Mouse (Mus musculus): ENCODE results near the gene Zfp37. TPM values are rescaled to one million over a fixed set of nuclear protein-coding genes. Genes with fewer than 3 reads are reported as not detected.

Gene Zfp37
- total and polyA plus RNA-seq, 3 experiments, result not detected

DNA sequence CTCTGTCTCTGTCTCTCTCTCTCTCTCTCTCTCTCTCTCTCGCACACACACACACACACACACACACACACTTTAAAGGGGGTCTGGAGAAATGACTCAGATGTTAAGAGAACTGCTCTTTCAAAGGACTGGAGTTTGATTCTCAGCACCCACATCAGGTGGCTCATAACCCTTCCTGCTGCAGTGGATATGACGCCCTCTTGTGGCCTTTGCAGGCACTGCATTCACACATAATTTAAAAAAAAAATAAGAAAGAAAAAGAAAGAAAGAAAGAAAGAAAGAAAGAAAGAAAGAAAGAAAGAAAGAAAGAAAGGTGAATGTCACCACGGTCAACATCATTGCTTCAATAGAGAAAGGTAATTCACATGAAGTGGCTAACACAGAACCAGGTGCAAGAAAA lies 46.4 kb upstream of the Zfp37 start:
- H3K79me2 ChIP-seq (ENCODE audit: control insufficient read depth, insufficient read depth, low read length, poor library complexity), result no peaks in the 10 kb centered on the region
- no peak for DNase-seq (ENCODE audit: low read depth, low spot score)
- no peak overlapping the region for H3K27ac ChIP-seq (ENCODE audit: control insufficient read depth, low read depth, low read length)
- no peaks in the 10 kb centered on the region for H3K27me3 ChIP-seq (ENCODE audit: control insufficient read depth in 1 of 2, insufficient read depth in 2 of 2, low read length in 2 of 2)
- TF ChIP-seq CHD2 (IDR thresholded peaks at IDR 0.05; ENCODE audit: low read length), result no peak
- no peak for TF ChIP-seq MAX (IDR thresholded peaks at IDR 0.05; ENCODE audit: low read length)
- peak in 2 of 3 experiments; percentile 20 to 38; a peak in 2 of 6 replicates for TF ChIP-seq CTCF (IDR thresholded peaks at IDR 0.05 in 2 of 3, conservative IDR thresholded peaks at IDR 0.05 in 1 of 3; ENCODE audit: control insufficient read depth in 1 of 3, insufficient read depth in 1 of 3, low read depth in 2 of 3, low read length in 3 of 3, poor library complexity in 1 of 3, severe bottlenecking in 1 of 3)
- no peaks in the 10 kb centered on the region for H3K36me3 ChIP-seq (ENCODE audit: control insufficient read depth in 1 of 2, insufficient read depth in 2 of 2, low read length in 2 of 2)
- no peak overlapping the region for H3K9ac ChIP-seq (ENCODE audit: control insufficient read depth, low read depth, low read length, poor library complexity, severe bottlenecking)
- no peaks in the 10 kb centered on the region for H3K9me3 ChIP-seq (replicated peaks; ENCODE audit: insufficient read depth, low read length)
- H3K4me1 ChIP-seq (ENCODE audit: control insufficient read depth in 1 of 2, insufficient read depth in 2 of 2, low read length in 2 of 2), result no peaks in the 10 kb centered on the region
- no peak overlapping the region for H3K4me3 ChIP-seq (ENCODE audit: control insufficient read depth in 1 of 2, insufficient read depth in 1 of 2, low read depth in 2 of 2, low read length in 2 of 2)

DNA sequence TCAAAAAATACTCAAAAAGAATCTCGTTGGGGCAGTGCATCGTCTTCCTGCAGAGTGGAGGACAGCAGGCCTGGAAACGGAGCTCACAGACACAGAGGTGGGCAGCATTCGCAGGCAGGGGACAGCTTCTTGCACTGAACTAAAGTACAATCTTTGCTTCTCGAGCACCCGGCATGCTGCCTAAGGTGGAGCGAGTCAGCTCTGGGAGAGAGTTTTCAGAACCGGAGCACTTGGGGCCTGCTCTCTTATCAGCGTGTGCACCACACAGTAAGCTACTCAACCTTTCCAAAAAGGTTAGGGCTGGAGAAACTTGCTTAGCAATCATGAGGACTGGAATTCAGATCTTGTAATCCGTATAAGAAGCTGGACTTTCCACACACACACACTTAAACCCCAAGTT lies 45.8 kb upstream of the Zfp37 start:
- Histone ChIP-seq H3K79me2 (ENCODE audit: control insufficient read depth, insufficient read depth, low read length, poor library complexity) (no peaks in the 10 kb centered on the region), H3K4me3 (ENCODE audit: control insufficient read depth in 1 of 2, insufficient read depth in 1 of 2, low read depth in 2 of 2, low read length in 2 of 2) (no peak overlapping the region), H3K9ac (ENCODE audit: control insufficient read depth, low read depth, low read length, poor library complexity, severe bottlenecking) (no peak overlapping the region), H3K9me3 (replicated peaks; ENCODE audit: insufficient read depth, low read length) (no peaks in the 10 kb centered on the region), H3K27ac (ENCODE audit: control insufficient read depth, low read depth, low read length) (no peak overlapping the region), H3K36me3 (ENCODE audit: control insufficient read depth in 1 of 2, insufficient read depth in 2 of 2, low read length in 2 of 2) (no peaks in the 10 kb centered on the region), H3K27me3 (ENCODE audit: control insufficient read depth in 1 of 2, insufficient read depth in 2 of 2, low read length in 2 of 2) (no peaks in the 10 kb centered on the region), H3K4me1 (ENCODE audit: control insufficient read depth in 1 of 2, insufficient read depth in 2 of 2, low read length in 2 of 2) (no peaks in the 10 kb centered on the region)
- no peak for DNase-seq (ENCODE audit: low read depth, low spot score)
- TF ChIP-seq SIN3A (IDR thresholded peaks at IDR 0.05; ENCODE audit: low read length) (no peak), GABPA (IDR thresholded peaks at IDR 0.05; ENCODE audit: low read depth, low read length) (no peak), POLR2A (IDR thresholded peaks at IDR 0.05; ENCODE audit: control insufficient read depth in 1 of 2, insufficient read depth in 1 of 2, low read depth in 1 of 2, low read length in 2 of 2, poor library complexity in 1 of 2) (no peak), USF2 (IDR thresholded peaks at IDR 0.05; ENCODE audit: borderline replicate concordance in 1 of 2, insufficient read depth in 1 of 2, low read depth in 1 of 2, low read length in 2 of 2) (no peak), E2F4 (IDR thresholded peaks at IDR 0.05; ENCODE audit: borderline replicate concordance, low read depth, low read length) (no peak), SMC3 (IDR thresholded peaks at IDR 0.05; ENCODE audit: low read depth, low read length) (no peak), NRF1 (IDR thresholded peaks at IDR 0.05; ENCODE audit: insufficient read depth, low read depth, low read length, poor library complexity, severe bottlenecking) (no peak), EP300 (IDR thresholded peaks at IDR 0.05; ENCODE audit: low read depth in 1 of 2, low read length in 2 of 2) (no peak), MYB (IDR thresholded peaks at IDR 0.05; ENCODE audit: low read depth, low read length) (no peak), CTCF (IDR thresholded peaks at IDR 0.05 in 2 of 3, conservative IDR thresholded peaks at IDR 0.05 in 1 of 3; ENCODE audit: control insufficient read depth in 1 of 3, insufficient read depth in 1 of 3, low read depth in 2 of 3, low read length in 3 of 3, poor library complexity in 1 of 3, severe bottlenecking in 1 of 3) (no peak), CHD2 (IDR thresholded peaks at IDR 0.05; ENCODE audit: low read length) (no peak), HCFC1 (IDR thresholded peaks at IDR 0.05; ENCODE audit: low read depth, low read length) (no peak)

DNA sequence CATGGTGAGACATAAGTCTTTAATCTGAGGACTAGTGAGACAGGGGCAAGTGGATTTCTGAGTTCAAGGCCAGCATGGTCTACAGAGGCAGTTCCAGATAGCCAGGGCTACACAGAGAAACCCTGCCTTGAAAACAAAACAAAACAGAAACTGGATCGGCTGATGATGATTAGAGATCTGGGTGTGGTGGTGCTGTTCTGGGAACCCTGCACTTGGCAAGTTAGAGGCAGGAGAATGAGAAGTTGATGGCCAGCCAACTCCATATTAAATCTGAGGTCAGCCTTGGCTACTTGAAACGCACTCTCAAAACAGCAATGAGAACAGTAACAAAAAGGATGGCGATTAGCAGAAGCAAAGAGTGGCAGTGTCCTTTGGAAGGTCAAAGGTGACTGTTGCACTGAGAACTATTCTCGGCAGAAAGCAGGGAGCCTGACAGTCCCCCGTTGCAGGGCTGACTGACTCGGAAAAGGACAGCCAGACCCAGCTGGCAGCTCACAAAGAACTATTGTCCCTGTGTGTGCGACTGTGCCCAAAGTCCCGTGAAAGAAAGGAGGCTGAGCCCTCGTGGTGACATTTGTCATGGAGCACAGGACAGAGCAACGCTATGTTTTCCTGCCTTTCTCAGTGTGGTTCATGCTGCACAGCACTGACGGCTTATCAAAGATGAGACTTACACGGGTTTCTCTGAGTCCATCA lies 44.1 kb upstream of the Zfp37 start:
- H3K36me3 ChIP-seq (ENCODE audit: control insufficient read depth in 1 of 2, insufficient read depth in 2 of 2, low read length in 2 of 2), result no peaks in the 10 kb centered on the region
- H3K9ac ChIP-seq (ENCODE audit: control insufficient read depth, low read depth, low read length, poor library complexity, severe bottlenecking), result no peak overlapping the region
- no peak overlapping the region for H3K27ac ChIP-seq (ENCODE audit: control insufficient read depth, low read depth, low read length)
- no peaks in the 10 kb centered on the region for H3K79me2 ChIP-seq (ENCODE audit: control insufficient read depth, insufficient read depth, low read length, poor library complexity)
- H3K4me3 ChIP-seq (ENCODE audit: control insufficient read depth in 1 of 2, insufficient read depth in 1 of 2, low read depth in 2 of 2, low read length in 2 of 2), result no peak overlapping the region
- no peak for DNase-seq (ENCODE audit: low read depth, low spot score)
- H3K27me3 ChIP-seq (ENCODE audit: control insufficient read depth in 1 of 2, insufficient read depth in 2 of 2, low read length in 2 of 2), result no peaks in the 10 kb centered on the region
- H3K4me1 ChIP-seq (ENCODE audit: control insufficient read depth in 1 of 2, insufficient read depth in 2 of 2, low read length in 2 of 2), result no peaks in the 10 kb centered on the region
- no peaks in the 10 kb centered on the region for H3K9me3 ChIP-seq (replicated peaks; ENCODE audit: insufficient read depth, low read length)
- no peak for TF ChIP-seq ZC3H11A (IDR thresholded peaks at IDR 0.05; ENCODE audit: low read depth, low read length)
- TF ChIP-seq RCOR1 (IDR thresholded peaks at IDR 0.05; ENCODE audit: low read depth, low read length), result no peak
- TF ChIP-seq CHD1 (IDR thresholded peaks at IDR 0.05; ENCODE audit: low read depth, low read length), result no peak
- TF ChIP-seq USF1 (IDR thresholded peaks at IDR 0.05; ENCODE audit: low read depth, low read length), result no peak
- TF ChIP-seq ELF1 (IDR thresholded peaks at IDR 0.05; ENCODE audit: low read depth, low read length), result no peak
- no peak for TF ChIP-seq EP300 (IDR thresholded peaks at IDR 0.05; ENCODE audit: low read depth in 1 of 2, low read length in 2 of 2)
- TF ChIP-seq CTCF (IDR thresholded peaks at IDR 0.05 in 2 of 3, conservative IDR thresholded peaks at IDR 0.05 in 1 of 3; ENCODE audit: control insufficient read depth in 1 of 3, insufficient read depth in 1 of 3, low read depth in 2 of 3, low read length in 3 of 3, poor library complexity in 1 of 3, severe bottlenecking in 1 of 3), result no peak
- TF ChIP-seq MEF2A (IDR thresholded peaks at IDR 0.05; ENCODE audit: extremely low read depth, insufficient replicate concordance, low read depth, low read length, poor library complexity, severe bottlenecking), result no peak
- no peak for TF ChIP-seq UBTF (IDR thresholded peaks at IDR 0.05; ENCODE audit: borderline replicate concordance, insufficient read depth, low read depth, low read length)
- TF ChIP-seq HCFC1 (IDR thresholded peaks at IDR 0.05; ENCODE audit: low read depth, low read length), result no peak
- no peak for TF ChIP-seq MAX (IDR thresholded peaks at IDR 0.05; ENCODE audit: low read length)
- TF ChIP-seq ZNF384 (IDR thresholded peaks at IDR 0.05; ENCODE audit: low read depth, low read length), result no peak
- no peak for TF ChIP-seq POLR2AphosphoS2 (IDR thresholded peaks at IDR 0.05; ENCODE audit: low read length)
- TF ChIP-seq TCF12 (IDR thresholded peaks at IDR 0.05; ENCODE audit: low read depth, low read length), result no peak
- no peak for TF ChIP-seq GABPA (IDR thresholded peaks at IDR 0.05; ENCODE audit: low read depth, low read length)

All from MEL (cell line).